Mouse (Mus musculus) stomach, embryonic 14.5 days (tissue): ENCODE measurements around the gene D930007J09Rik. TPM values are rescaled to one million over a fixed set of nuclear protein-coding genes. Genes with fewer than 3 reads are reported as not detected.

Experiments
- ATAC-seq: fragments of 200-750 bp; cut with Nextera tagmentation; 2 replicates; pipeline ENCODE4 v1.8.0; 2017; ENCODE audit warnings: low read depth, moderate TSS enrichment; ENCODE audit not compliant: insufficient number of reproducible peaks, insufficient read depth, low FRiP score
- H3K27ac ChIP-seq: fragments of 300-500 bp; sonication (generic); 2 replicates; pipeline ENCODE4 v1.5.1; 2014; ENCODE audit warnings: mild to moderate bottlenecking, low read length, moderate library complexity, mixed read lengths
- H3K27me3 ChIP-seq: fragments of 300-500 bp; sonication (generic); 2 replicates; pipeline ENCODE4 v1.6.1; 2014; ENCODE audit warnings: low read length, control low read depth, mixed read lengths; ENCODE audit not compliant: control insufficient read depth, insufficient read depth
- H3K36me3 ChIP-seq: fragments of 300-500 bp; sonication (generic); 2 replicates; pipeline ENCODE4 v1.6.1; 2014; ENCODE audit warnings: mild to moderate bottlenecking, control low read depth, low read length, moderate library complexity, mixed read lengths; ENCODE audit not compliant: control insufficient read depth, insufficient read depth
- H3K4me1 ChIP-seq: fragments of 300-500 bp; sonication (generic); 2 replicates; pipeline ENCODE4 v1.6.1; 2014; ENCODE audit warnings: low read length, control low read depth, mixed read lengths; ENCODE audit not compliant: control insufficient read depth, insufficient read depth
- H3K4me2 ChIP-seq: fragments of 300-500 bp; sonication (generic); replicated peaks from 2 replicates; pipeline ENCODE4 v1.6.1; 2014; ENCODE audit warnings: low read depth, low read length, control low read depth
- H3K4me3 ChIP-seq: fragments of 300-500 bp; sonication (generic); 2 replicates; pipeline ENCODE4 v1.5.1; 2014; ENCODE audit warnings: low read depth, low read length, control low read depth
- H3K9ac ChIP-seq: fragments of 300-500 bp; sonication (generic); replicated peaks from 2 replicates; pipeline ENCODE4 v1.6.1; 2014; ENCODE audit warnings: low read depth, mild to moderate bottlenecking, control low read depth, low read length, moderate library complexity, mixed read lengths
- H3K9me3 ChIP-seq: fragments of 300-500 bp; sonication (generic); 2 replicates; pipeline ENCODE4 v1.6.1; 2016; ENCODE audit warnings: low read depth, low read length, control low read depth; ENCODE audit not compliant: control insufficient read depth
- WGBS: fragments of 180-500 bp; shearing (Covaris S2); extraction: QIAGEN DNeasy Blood & Tissue Kit; methylation state at CpG from one replicate; pipeline ENCODE4 v1.1.7; 2014; 5-methylcytosine and 5-hydroxymethylcytosine counted together
- polyA plus RNA-seq: library from polyadenylated mRNA; unstranded; fragments of >200 nt; fragmentation: Nextera tagmentation; extraction: Ambion mirVana; gene quantifications from 2 replicates; pipeline ENCODE4 v1.2.1, GENCODE M21; 2014

D930007J09Rik gene
- polyA plus RNA-seq, 1 experiment from 2014 or later, result not detected

GRCm38 (mm10) chr13:32787584-32787983, 15.1 kb downstream of the D930007J09Rik start:
- no peak overlapping the region for H3K4me3 ChIP-seq

GRCm38 (mm10) chr13:32783816-32784215, 18.8 kb downstream of the D930007J09Rik start, which contains the start of gene Mylk4:
Gene Mylk4 (minus strand): TSS chr13:32783954.
- no peak for ATAC-seq
- Histone ChIP-seq H3K4me2 (no peak within 1 kb of the TSS), H3K36me3 (no peaks in the 10 kb centered on the region), H3K9ac (no peak within 1 kb of the TSS), H3K9me3 (no peaks in the 10 kb centered on the region), H3K27me3 (no peaks in the 10 kb centered on the region), H3K4me1 (no peaks in the 10 kb centered on the region), H3K27ac (no peak within 1 kb of the TSS), H3K4me3 (no peak within 1 kb of the TSS)
- 75% methylated on average over 8 of the region's 8 CpGs for WGBS

More at GRCm38 (mm10) chr13:32787584-32787983, 15.1 kb downstream of the D930007J09Rik start:
- no peak for ATAC-seq
- H3K27ac ChIP-seq, result no peak overlapping the region
- no peaks in the 10 kb centered on the region for H3K4me1 ChIP-seq
- H3K9me3 ChIP-seq, result no peaks in the 10 kb centered on the region
- no peak overlapping the region for H3K9ac ChIP-seq
- H3K4me2 ChIP-seq, result no peak overlapping the region
- H3K27me3 ChIP-seq, result no peaks in the 10 kb centered on the region
- no peaks in the 10 kb centered on the region for H3K36me3 ChIP-seq
- WGBS, result 79% methylated on average over 2 of the region's 2 CpGs

GRCm38 (mm10) chr13:32783055-32783454, 19.6 kb downstream of the D930007J09Rik start:
- Histone ChIP-seq H3K9ac (no peak overlapping the region), H3K4me3 (no peak overlapping the region), H3K4me1 (no peaks in the 10 kb centered on the region), H3K4me2 (no peak overlapping the region), H3K36me3 (no peaks in the 10 kb centered on the region), H3K27me3 (no peaks in the 10 kb centered on the region), H3K27ac (no peak overlapping the region), H3K9me3 (no peaks in the 10 kb centered on the region)
- 44% methylated on average over 5 of the region's 5 CpGs for WGBS
- no peak for ATAC-seq

GRCm38 (mm10) chr13:32778861-32779260, 23.8 kb downstream of the D930007J09Rik start:
- H3K27ac ChIP-seq, result no peak overlapping the region
- H3K4me3 ChIP-seq, result no peak overlapping the region
- H3K27me3 ChIP-seq, result no peaks in the 10 kb centered on the region
- no peak for ATAC-seq
- H3K9me3 ChIP-seq, result no peaks in the 10 kb centered on the region
- H3K36me3 ChIP-seq, result no peaks in the 10 kb centered on the region
- H3K9ac ChIP-seq, result no peak overlapping the region
- 69% methylated on average over 3 of the region's 3 CpGs for WGBS
- no peak overlapping the region for H3K4me2 ChIP-seq
- no peaks in the 10 kb centered on the region for H3K4me1 ChIP-seq

GRCm38 (mm10) chr13:32776350-32776749, 26.3 kb downstream of the D930007J09Rik start:
- Histone ChIP-seq H3K27me3 (no peaks in the 10 kb centered on the region), H3K4me1 (no peaks in the 10 kb centered on the region), H3K4me3 (no peak overlapping the region), H3K36me3 (no peaks in the 10 kb centered on the region), H3K27ac (no peak overlapping the region), H3K9ac (no peak overlapping the region), H3K9me3 (no peaks in the 10 kb centered on the region), H3K4me2 (no peak overlapping the region)
- no peak for ATAC-seq
- 88% methylated on average over 10 of the region's 10 CpGs for WGBS

GRCm38 (mm10) chr13:32775889-32776288, 26.8 kb downstream of the D930007J09Rik start:
- H3K27ac ChIP-seq, result no peak overlapping the region
- H3K9ac ChIP-seq, result no peak overlapping the region
- H3K27me3 ChIP-seq, result no peaks in the 10 kb centered on the region
- 81% methylated on average over 9 of the region's 9 CpGs for WGBS
- H3K4me3 ChIP-seq, result no peak overlapping the region
- no peaks in the 10 kb centered on the region for H3K4me1 ChIP-seq
- no peak overlapping the region for H3K4me2 ChIP-seq
- no peaks in the 10 kb centered on the region for H3K36me3 ChIP-seq
- ATAC-seq, result no peak
- H3K9me3 ChIP-seq, result no peaks in the 10 kb centered on the region

- Histone ChIP-seq H3K9me3 (no peaks in the 10 kb centered on the region), H3K9ac (no peak overlapping the region), H3K36me3 (no peaks in the 10 kb centered on the region), H3K4me2 (no peak overlapping the region), H3K4me3 (no peak overlapping the region), H3K27me3 (no peaks in the 10 kb centered on the region), H3K4me1 (no peaks in the 10 kb centered on the region), H3K27ac (no peak overlapping the region)
- WGBS, result 19% methylated on average over 3 of the region's 3 CpGs
- no peak for ATAC-seq
Observed at GRCm38 (mm10) chr13:32769960-32770359, 32.7 kb downstream of the D930007J09Rik start.

- Histone ChIP-seq H3K27me3 (no peaks in the 10 kb centered on the region), H3K4me3 (no peak overlapping the region), H3K27ac (no peak overlapping the region), H3K9ac (no peak overlapping the region), H3K4me1 (no peaks in the 10 kb centered on the region), H3K36me3 (no peaks in the 10 kb centered on the region), H3K9me3 (no peaks in the 10 kb centered on the region), H3K4me2 (no peak overlapping the region)
- WGBS, result 14% methylated on average over 4 of the region's 4 CpGs
- no peak for ATAC-seq
Observed at GRCm38 (mm10) chr13:32768104-32768503, 34.5 kb downstream of the D930007J09Rik start.

GRCm38 (mm10) chr13:32764448-32764847, 38.2 kb downstream of the D930007J09Rik start:
- Histone ChIP-seq H3K9ac (no peak overlapping the region), H3K9me3 (no peaks in the 10 kb centered on the region), H3K27me3 (no peaks in the 10 kb centered on the region), H3K4me1 (no peaks in the 10 kb centered on the region), H3K36me3 (no peaks in the 10 kb centered on the region), H3K4me2 (no peak overlapping the region), H3K27ac (no peak overlapping the region), H3K4me3 (no peak overlapping the region)
- WGBS, result 33% methylated on average over 7 of the region's 7 CpGs
- no peak for ATAC-seq
